Mouse (Mus musculus): Measurements from ENCODE around the gene Srrm4. TPM values are rescaled to one million over a fixed set of nuclear protein-coding genes. Genes with fewer than 3 reads are reported as not detected.

Gene Srrm4
- polyA plus RNA-seq, 1 experiment from 2014 or later, result 0.45 TPM

GRCm38 (mm10) chr5:116588836-116589235 lies 2.8 kb downstream of the Srrm4 start:
- no peak overlapping the region for H3K4me2 ChIP-seq (replicated peaks; ENCODE audit: low read depth)
- H3K27me3 ChIP-seq (ENCODE audit: control insufficient read depth, insufficient read depth, low read length), result peaks cover 6% of the 10 kb centered on the region; the same call in 1 of the 2 replicates
- DNase-seq (ENCODE audit: low spot score) (no peak), ATAC-seq (ENCODE audit: low FRiP score, low TSS enrichment) (no peak)
- no peak for TF ChIP-seq EP300 (optimal IDR thresholded peaks at IDR 0.05)
- TF ChIP-seq CTCF (IDR thresholded peaks at IDR 0.05; ENCODE audit: low read depth), result no peak
- no peaks in the 10 kb centered on the region for H3K4me1 ChIP-seq (replicated peaks; ENCODE audit: control insufficient read depth, insufficient read depth)
- no peaks in the 10 kb centered on the region for H3K36me3 ChIP-seq (ENCODE audit: control insufficient read depth, insufficient read depth, low read length)
- 59% methylated on average over 10 of the region's 10 CpGs for WGBS
- no peak overlapping the region for H3K4me3 ChIP-seq (ENCODE audit: low read depth, low read length)
- H3K27ac ChIP-seq (replicated peaks), result no peak overlapping the region
- no peaks in the 10 kb centered on the region for H3K9me3 ChIP-seq (ENCODE audit: control insufficient read depth, low read length)
- no peak overlapping the region for H3K9ac ChIP-seq (ENCODE audit: low read length)

- Histone ChIP-seq H3K27ac (replicated peaks) (no peak overlapping the region), H3K9ac (ENCODE audit: low read length) (no peak overlapping the region), H3K4me2 (replicated peaks; ENCODE audit: low read depth) (no peak overlapping the region), H3K27me3 (ENCODE audit: control insufficient read depth, insufficient read depth, low read length) (no peaks in the 10 kb centered on the region), H3K4me3 (ENCODE audit: low read depth, low read length) (no peak overlapping the region), H3K4me1 (replicated peaks; ENCODE audit: control insufficient read depth, insufficient read depth) (no peaks in the 10 kb centered on the region), H3K36me3 (ENCODE audit: control insufficient read depth, insufficient read depth, low read length) (no peaks in the 10 kb centered on the region), H3K9me3 (ENCODE audit: control insufficient read depth, low read length) (no peaks in the 10 kb centered on the region)
- DNase-seq (ENCODE audit: low spot score) (no peak), ATAC-seq (ENCODE audit: low FRiP score, low TSS enrichment) (no peak)
- no peak for TF ChIP-seq CTCF (IDR thresholded peaks at IDR 0.05; ENCODE audit: low read depth)
- TF ChIP-seq EP300 (optimal IDR thresholded peaks at IDR 0.05), result no peak
- WGBS, result 83% methylated on average over 8 of the region's 8 CpGs
Observed at GRCm38 (mm10) chr5:116579533-116579932, 12.1 kb downstream of the Srrm4 start.

GRCm38 (mm10) chr5:116577082-116577481 lies 14.5 kb downstream of the Srrm4 start:
- Histone ChIP-seq H3K27me3 (ENCODE audit: control insufficient read depth, insufficient read depth, low read length) (no peaks in the 10 kb centered on the region), H3K9me3 (ENCODE audit: control insufficient read depth, low read length) (no peaks in the 10 kb centered on the region), H3K4me2 (replicated peaks; ENCODE audit: low read depth) (no peak overlapping the region), H3K36me3 (ENCODE audit: control insufficient read depth, insufficient read depth, low read length) (no peaks in the 10 kb centered on the region), H3K4me3 (ENCODE audit: low read depth, low read length) (no peak overlapping the region), H3K4me1 (replicated peaks; ENCODE audit: control insufficient read depth, insufficient read depth) (no peaks in the 10 kb centered on the region), H3K27ac (replicated peaks) (no peak overlapping the region), H3K9ac (ENCODE audit: low read length) (no peak overlapping the region)
- DNase-seq (ENCODE audit: low spot score), result no peak
- TF ChIP-seq CTCF (IDR thresholded peaks at IDR 0.05; ENCODE audit: low read depth) (no peak), EP300 (optimal IDR thresholded peaks at IDR 0.05) (no peak)
- no peak for ATAC-seq (ENCODE audit: low FRiP score, low TSS enrichment)
- 67% methylated on average over 5 of the region's 5 CpGs for WGBS

GRCm38 (mm10) chr5:116573307-116573706 lies 18.3 kb downstream of the Srrm4 start:
- no peaks in the 10 kb centered on the region for H3K9me3 ChIP-seq (ENCODE audit: control insufficient read depth, low read length)
- no peak overlapping the region for H3K4me3 ChIP-seq (ENCODE audit: low read depth, low read length)
- H3K9ac ChIP-seq (ENCODE audit: low read length), result no peak overlapping the region
- no peak overlapping the region for H3K4me2 ChIP-seq (replicated peaks; ENCODE audit: low read depth)
- no peaks in the 10 kb centered on the region for H3K36me3 ChIP-seq (ENCODE audit: control insufficient read depth, insufficient read depth, low read length)
- no peak overlapping the region for H3K27ac ChIP-seq (replicated peaks)
- 41% methylated on average over 9 of the region's 9 CpGs for WGBS
- no peaks in the 10 kb centered on the region for H3K27me3 ChIP-seq (ENCODE audit: control insufficient read depth, insufficient read depth, low read length)
- TF ChIP-seq CTCF (IDR thresholded peaks at IDR 0.05; ENCODE audit: low read depth) (no peak), EP300 (optimal IDR thresholded peaks at IDR 0.05) (no peak)
- ATAC-seq (ENCODE audit: low FRiP score, low TSS enrichment) (no peak), DNase-seq (ENCODE audit: low spot score) (no peak)
- H3K4me1 ChIP-seq (replicated peaks; ENCODE audit: control insufficient read depth, insufficient read depth), result no peaks in the 10 kb centered on the region

- H3K27ac ChIP-seq (replicated peaks), result no peak overlapping the region
- ATAC-seq (ENCODE audit: low FRiP score, low TSS enrichment) (no peak), DNase-seq (ENCODE audit: low spot score) (no peak)
- H3K27me3 ChIP-seq (ENCODE audit: control insufficient read depth, insufficient read depth, low read length), result no peaks in the 10 kb centered on the region
- TF ChIP-seq EP300 (optimal IDR thresholded peaks at IDR 0.05) (no peak), CTCF (IDR thresholded peaks at IDR 0.05; ENCODE audit: low read depth) (no peak)
- H3K4me3 ChIP-seq (ENCODE audit: low read depth, low read length), result no peak overlapping the region
- H3K4me2 ChIP-seq (replicated peaks; ENCODE audit: low read depth), result no peak overlapping the region
- WGBS, result 22% methylated on average over 3 of the region's 5 CpGs
- H3K36me3 ChIP-seq (ENCODE audit: control insufficient read depth, insufficient read depth, low read length), result no peaks in the 10 kb centered on the region
- no peaks in the 10 kb centered on the region for H3K4me1 ChIP-seq (replicated peaks; ENCODE audit: control insufficient read depth, insufficient read depth)
- H3K9me3 ChIP-seq (ENCODE audit: control insufficient read depth, low read length), result no peaks in the 10 kb centered on the region
- H3K9ac ChIP-seq (ENCODE audit: low read length), result no peak overlapping the region
Observed at GRCm38 (mm10) chr5:116571936-116572335, 19.7 kb downstream of the Srrm4 start.

- DNase-seq (ENCODE audit: low spot score) (no peak), ATAC-seq (ENCODE audit: low FRiP score, low TSS enrichment) (no peak)
- 22% methylated on average over 22 of the region's 22 CpGs for WGBS
- Histone ChIP-seq H3K36me3 (ENCODE audit: control insufficient read depth, insufficient read depth, low read length) (no peaks in the 10 kb centered on the region), H3K27ac (replicated peaks) (no peak overlapping the region), H3K9me3 (ENCODE audit: control insufficient read depth, low read length) (no peaks in the 10 kb centered on the region), H3K9ac (ENCODE audit: low read length) (no peak overlapping the region), H3K4me1 (replicated peaks; ENCODE audit: control insufficient read depth, insufficient read depth) (no peaks in the 10 kb centered on the region), H3K4me3 (ENCODE audit: low read depth, low read length) (no peak overlapping the region), H3K4me2 (replicated peaks; ENCODE audit: low read depth) (no peak overlapping the region), H3K27me3 (ENCODE audit: control insufficient read depth, insufficient read depth, low read length) (no peaks in the 10 kb centered on the region)
- no peak for TF ChIP-seq EP300 (optimal IDR thresholded peaks at IDR 0.05)
- no peak for TF ChIP-seq CTCF (IDR thresholded peaks at IDR 0.05; ENCODE audit: low read depth)
Observed at GRCm38 (mm10) chr5:116571232-116571861, 20.3 kb downstream of the Srrm4 start.
